Mouse (Mus musculus) brown adipose tissue, adult 24 weeks (tissue): Measurements from ENCODE around the gene Fubp1. TPM values are rescaled to one million over a fixed set of nuclear protein-coding genes. Genes with fewer than 3 reads are reported as not detected.
"Not testable (repeated sequence)": the region's sequence is repeated elsewhere in the genome, so short reads cannot be mapped to it uniquely, and the experiment has no call there.

Experiments used
- H3K27ac ChIP-seq: fragments of 200-500 bp; replicated peaks from 2 replicates; pipeline ENCODE4 v1.5.1; 2012; ENCODE audit warnings: low read depth, mild to moderate bottlenecking, low read length
- H3K4me1 ChIP-seq: fragments of 200-500 bp; 2 replicates; pipeline ENCODE4 v1.6.1; 2012; ENCODE audit warnings: low read length, mixed read lengths; ENCODE audit not compliant: control insufficient read depth, insufficient read depth, insufficient read length
- H3K4me3 ChIP-seq: fragments of 200-500 bp; 2 replicates; pipeline ENCODE4 v1.5.1; 2012; ENCODE audit warnings: low read depth, mild to moderate bottlenecking, low read length, moderate library complexity; ENCODE audit not compliant: insufficient read depth
- polyA plus RNA-seq: library from polyadenylated mRNA; stranded (reverse); fragments of >200 nt; gene quantifications from 2 replicates; pipeline ENCODE4 v1.2.4, GENCODE M21; 2012; ENCODE audit not compliant: missing spikeins, insufficient read depth, insufficient read length

Gene Fubp1
- polyA plus RNA-seq, 1 experiment = 26.9 TPM

DNA sequence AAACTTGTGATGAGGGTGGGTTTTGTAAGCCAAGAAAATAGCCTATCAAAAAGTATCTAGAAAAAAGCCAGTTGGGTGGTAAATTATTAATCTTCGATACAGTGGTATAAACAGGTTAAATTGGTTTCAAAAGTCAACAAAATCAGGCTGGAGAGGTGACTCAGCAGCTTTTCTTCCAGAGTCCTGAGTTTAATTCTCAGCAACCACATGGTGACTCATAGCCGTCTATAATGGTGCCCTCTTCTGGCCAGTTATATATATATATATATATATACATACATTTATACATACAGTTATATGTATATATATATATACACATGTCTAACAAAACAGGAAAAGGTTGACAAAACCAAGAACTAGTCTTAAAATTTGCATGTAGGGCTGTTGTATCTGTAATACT, 28.6 kb downstream of the Fubp1 start:
- Histone ChIP-seq H3K27ac (no peak overlapping the region), H3K4me3 (no peak overlapping the region), H3K4me1 (no peaks in the 10 kb centered on the region)

DNA sequence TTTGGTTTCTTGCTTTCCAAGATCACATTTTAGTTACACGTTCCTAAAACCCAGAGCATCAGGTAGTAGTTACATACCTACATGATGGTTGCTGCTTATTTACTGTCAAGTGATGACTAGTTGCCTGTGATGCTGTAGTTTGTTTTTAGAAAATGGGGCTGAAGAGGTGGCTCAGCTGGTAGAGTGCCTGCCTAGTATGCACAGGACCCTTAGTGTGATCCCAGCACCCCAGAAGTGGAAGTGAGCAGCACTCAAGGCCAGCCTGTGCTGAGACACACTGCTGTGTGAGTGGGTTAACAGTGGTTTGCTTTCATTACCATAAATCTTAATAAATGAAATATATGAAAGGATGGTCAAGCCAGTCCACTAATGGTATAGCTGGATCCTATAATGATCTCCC, 29.4 kb downstream of the Fubp1 start:
- H3K4me1 ChIP-seq = no peaks in the 10 kb centered on the region
- H3K4me3 ChIP-seq = no peak overlapping the region
- no peak overlapping the region for H3K27ac ChIP-seq

DNA sequence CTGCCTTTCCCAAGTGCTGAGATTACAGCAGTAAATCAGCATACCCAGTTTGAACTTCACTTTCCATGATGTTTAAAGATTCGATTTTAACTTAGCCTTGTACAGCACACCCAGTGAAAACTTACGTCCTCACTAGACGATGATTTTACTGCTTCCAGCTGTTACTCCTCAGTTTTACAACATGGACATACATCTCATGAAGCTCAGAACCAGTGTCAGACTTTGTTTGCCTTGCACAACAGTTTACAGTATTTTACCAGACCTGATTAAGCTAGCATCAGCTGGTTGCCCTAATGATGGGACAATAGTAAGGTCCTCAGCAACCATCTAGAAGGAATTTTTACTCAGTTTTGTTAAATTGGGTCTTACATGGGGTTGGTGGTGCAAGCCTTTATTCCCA, 30.9 kb downstream of the Fubp1 start:
- H3K27ac ChIP-seq = no peak overlapping the region
- H3K4me1 ChIP-seq = no peaks in the 10 kb centered on the region
- no peak overlapping the region for H3K4me3 ChIP-seq

DNA sequence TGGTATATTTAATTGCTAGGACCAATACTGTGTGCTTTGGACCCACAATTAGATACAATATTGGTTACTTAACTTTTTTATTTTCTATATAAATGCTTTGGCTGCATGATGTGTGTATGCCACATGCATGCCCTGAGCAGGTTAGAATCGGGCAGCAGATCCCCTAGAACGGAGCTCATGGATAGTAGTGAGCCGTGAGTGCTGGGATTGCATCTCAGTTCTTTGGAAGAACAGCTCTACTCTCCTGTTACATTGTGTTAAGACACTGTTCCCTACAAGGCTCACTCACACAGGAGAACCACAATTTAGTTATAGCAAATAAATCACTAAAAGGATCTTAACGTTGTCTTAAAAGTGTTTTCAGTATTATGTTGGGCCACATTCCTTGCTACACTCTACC, 33.1 kb downstream of the Fubp1 start:
- H3K4me1 ChIP-seq = no peaks in the 10 kb centered on the region
- H3K4me3 ChIP-seq = no peak overlapping the region
- no peak overlapping the region for H3K27ac ChIP-seq

DNA sequence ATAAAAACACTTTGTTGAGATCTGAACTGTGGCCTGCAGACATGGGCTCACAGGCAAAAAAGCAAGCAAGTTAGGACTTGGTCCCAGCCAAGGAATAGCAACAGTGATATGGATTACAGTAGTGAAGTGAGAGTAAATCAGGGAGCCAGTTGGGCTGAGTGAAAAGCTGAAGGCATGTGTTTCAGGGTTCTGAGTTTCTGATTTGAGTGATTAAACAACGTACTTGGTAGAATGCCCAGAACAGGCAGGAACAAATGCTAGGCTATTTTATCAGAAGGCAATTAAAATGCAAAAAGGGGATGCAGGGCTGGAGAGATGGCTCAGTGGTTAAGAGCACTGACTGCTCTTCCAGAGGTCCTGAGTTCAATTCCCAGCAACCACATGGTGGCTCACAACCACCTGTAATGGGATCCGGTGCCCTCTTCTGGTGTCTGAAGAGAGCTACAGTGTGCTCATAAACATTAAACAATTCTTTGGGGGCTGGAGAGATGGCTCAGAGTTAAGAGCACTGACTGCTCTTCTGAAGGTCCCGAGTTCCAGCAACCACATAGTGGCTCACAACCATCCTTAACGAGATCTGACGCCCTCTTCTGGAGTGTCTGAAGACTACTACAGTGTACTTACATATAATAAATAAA, 35.2 kb downstream of the Fubp1 start:
- Histone ChIP-seq H3K27ac (no peak overlapping the region), H3K4me1 (no peaks in the 10 kb centered on the region), H3K4me3 (no peak overlapping the region)

DNA sequence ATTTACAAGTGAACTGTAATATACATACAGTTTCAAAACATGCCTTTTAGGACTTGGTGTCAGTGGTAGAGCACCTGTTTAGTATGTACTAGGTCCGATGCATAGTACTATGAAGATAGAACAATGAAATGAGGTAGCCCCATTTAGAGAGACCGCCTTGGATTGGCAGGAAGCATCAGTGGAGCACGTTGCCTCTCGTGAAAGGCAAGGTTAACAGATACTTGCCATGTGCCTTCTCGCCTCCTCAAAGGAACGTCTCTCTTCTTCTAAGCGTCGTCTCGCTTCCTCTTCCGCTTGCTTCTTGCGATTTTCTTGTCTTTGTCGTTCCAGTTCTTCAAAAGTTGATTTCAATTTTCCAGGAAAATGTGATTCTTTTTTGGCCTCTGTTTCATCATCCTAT, 37.5 kb downstream of the Fubp1 start:
- no peak overlapping the region for H3K4me3 ChIP-seq
- no peaks in the 10 kb centered on the region for H3K4me1 ChIP-seq
- no peak overlapping the region for H3K27ac ChIP-seq

DNA sequence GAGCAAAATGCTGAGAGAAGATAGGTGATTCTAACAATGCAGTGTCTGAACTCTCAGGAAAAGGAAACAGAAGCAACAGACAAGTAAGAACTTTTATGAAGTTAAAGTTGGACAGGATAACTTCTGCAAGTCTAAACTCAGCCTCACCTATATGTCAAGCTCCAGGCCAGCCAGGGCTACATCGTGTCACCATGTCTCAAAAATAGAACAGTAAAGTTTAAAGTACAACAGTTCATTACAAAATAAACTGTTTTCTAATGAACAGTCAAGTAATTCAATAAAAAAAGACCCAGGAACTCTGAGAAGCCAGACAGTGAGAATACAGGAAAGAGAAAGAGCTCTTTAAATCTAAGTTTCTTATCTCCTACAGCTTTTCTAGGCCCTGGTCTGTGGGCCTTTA, 40.3 kb downstream of the Fubp1 start:
- no peak overlapping the region for H3K27ac ChIP-seq

DNA sequence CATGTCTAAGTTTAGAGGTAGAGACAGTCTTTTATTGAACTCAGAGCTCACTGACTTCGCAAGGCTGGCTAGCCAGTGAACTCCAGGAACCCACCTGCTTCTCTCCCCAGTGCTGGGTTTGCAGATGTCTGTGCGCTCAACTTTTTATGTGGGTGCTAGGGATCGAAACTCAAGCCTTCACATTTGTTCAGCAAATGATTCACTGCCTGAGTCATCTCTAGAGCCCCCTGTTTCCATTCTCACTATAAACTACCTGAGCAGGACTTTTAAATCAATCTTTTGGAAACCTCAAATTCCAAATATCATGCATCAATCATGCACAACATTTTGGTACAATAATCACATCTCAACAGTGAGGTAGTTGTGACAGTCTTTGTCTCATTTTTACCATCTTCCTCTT, 47.3 kb downstream of the Fubp1 start:
- H3K27ac ChIP-seq = no peak overlapping the region
- no peaks in the 10 kb centered on the region for H3K4me1 ChIP-seq
- H3K4me3 ChIP-seq = no peak overlapping the region

More for the DNA sequence above, 40.3 kb downstream of the Fubp1 start:
- H3K4me1 ChIP-seq = no peaks in the 10 kb centered on the region
- H3K4me3 ChIP-seq = no peak overlapping the region

DNA sequence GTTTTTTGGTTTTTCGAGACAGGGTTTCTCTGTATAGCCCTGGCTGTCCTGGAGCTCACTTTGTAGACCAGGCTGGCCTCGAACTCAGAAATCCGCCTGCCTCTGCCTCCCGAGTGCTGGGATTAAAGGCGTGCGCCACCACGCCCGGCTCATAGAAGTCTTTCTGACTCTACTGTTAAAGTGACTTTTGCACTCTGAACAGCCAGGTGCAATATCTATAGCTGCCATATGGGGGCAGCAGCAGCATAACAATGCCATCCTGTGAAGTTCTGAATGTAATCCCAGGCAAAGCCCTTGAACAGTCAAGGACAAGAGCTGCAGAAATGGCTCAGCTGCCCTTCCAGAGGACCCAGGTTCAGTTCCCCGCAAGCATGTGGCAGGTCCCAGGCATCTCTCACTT, 49.2 kb downstream of the Fubp1 start:
- not testable (repeated sequence) for H3K4me1 ChIP-seq, H3K27ac ChIP-seq, H3K4me3 ChIP-seq

DNA sequence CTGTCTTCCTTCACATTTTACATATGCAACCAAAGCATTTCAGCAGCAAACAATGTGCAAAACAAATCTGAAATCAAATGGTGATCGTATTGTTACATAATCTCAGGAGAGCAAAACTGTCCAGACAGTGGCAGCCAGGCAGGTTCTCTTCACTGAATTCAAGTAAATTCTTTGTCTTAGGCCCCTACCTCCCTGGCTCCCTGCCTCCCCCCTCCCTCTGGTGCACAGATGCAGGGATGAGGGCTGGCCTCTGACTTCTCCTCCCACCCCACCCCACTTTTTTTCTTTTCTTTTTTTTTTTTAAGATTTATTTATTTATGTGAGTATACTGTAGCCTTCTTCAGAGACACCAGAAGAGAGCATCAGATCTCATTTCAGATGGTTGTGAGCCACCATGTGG, 50.1 kb downstream of the Fubp1 start:
- Histone ChIP-seq H3K4me1 (no peaks in the 10 kb centered on the region), H3K4me3 (no peak overlapping the region), H3K27ac (no peak overlapping the region)

DNA sequence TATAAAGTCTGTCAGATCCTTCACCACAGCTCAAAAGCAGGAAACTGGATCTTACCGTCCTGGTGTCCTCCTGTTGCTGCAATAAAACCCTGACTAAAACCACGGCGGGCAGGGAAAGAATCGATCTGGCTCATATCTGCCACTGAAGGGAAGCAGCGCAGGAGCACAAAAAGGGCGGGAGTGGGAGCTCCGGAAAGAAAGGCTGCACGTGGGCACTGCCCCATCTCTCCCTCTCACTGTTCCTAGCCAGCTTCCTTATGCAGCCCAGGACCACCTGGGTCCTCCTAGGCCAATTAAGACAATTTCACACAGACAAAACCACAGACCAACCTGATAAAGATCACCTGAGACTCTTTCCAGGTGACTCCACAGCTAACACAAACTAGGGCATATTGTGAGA, 51.2 kb downstream of the Fubp1 start:
- no peak overlapping the region for H3K27ac ChIP-seq
- H3K4me3 ChIP-seq = no peak overlapping the region
- no peaks in the 10 kb centered on the region for H3K4me1 ChIP-seq

DNA sequence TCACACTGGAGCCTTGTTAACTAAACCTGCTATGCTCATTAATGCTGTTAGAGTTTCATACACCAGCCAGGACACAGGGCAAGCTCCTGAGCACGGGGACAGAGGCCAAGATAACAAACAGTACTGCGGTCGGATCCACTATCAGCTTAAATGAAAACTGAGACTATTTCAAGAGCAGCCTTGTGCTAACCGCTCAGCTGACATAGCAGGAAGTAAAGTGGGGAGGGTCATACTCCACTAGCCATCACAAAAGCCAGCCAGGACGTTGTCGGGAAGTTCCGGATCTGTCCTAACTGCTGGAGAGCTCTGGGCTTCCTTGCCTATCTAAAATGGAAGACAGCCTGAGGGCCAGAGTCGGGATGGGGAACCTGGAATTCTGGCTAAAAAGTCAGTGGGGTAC, 51.7 kb downstream of the Fubp1 start:
- H3K4me3 ChIP-seq = 0 out of 2 replicates have a peak overlapping the region, but pooled peaks have one; percentile 1
- H3K4me1 ChIP-seq = no peaks in the 10 kb centered on the region
- H3K27ac ChIP-seq = peak overlapping the region; percentile 4; the same call in 1 of the 2 replicates

DNA sequence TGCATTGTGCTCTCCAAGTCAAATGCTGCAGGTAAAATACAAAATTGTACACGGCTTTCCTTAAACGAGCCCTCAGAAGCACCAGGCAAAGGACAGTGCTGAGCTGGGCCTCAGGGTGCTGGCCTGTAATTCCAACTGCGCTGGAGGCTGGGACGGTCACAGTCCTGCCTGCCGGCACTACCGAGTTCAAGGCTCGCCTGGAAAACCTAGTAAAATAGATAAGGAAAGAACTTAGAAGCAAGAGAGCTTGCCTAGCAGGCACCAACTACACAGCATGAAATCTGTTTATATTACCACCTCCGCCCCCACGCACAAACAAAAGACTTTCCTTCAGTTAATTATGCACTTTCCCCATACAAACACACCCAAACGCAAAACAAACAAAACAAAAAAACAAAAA, 54.2 kb downstream of the Fubp1 start:
- H3K4me3 ChIP-seq = no peak overlapping the region
- no peaks in the 10 kb centered on the region for H3K4me1 ChIP-seq
- H3K27ac ChIP-seq = no peak overlapping the region

DNA sequence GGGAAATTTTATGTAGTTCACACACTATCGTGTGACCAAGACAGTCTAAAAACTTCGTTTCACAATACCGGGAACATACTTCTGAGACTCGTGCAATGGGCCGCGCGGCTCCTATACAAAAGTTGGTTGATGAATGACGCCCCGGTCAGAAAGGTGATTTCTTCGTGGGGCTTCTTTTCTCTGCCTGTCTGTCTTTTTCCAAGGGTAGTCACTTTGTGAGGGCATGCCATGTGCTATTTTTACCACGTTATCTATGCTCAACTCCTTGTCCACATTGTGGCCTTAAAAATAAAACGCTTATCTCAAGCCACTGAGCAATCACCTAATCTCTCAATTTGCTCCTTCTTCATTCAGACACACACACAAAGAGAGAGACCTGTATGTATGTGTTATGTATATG, 54.6 kb downstream of the Fubp1 start:
- no peak overlapping the region for H3K27ac ChIP-seq
- no peak overlapping the region for H3K4me3 ChIP-seq
- H3K4me1 ChIP-seq = no peaks in the 10 kb centered on the region

DNA sequence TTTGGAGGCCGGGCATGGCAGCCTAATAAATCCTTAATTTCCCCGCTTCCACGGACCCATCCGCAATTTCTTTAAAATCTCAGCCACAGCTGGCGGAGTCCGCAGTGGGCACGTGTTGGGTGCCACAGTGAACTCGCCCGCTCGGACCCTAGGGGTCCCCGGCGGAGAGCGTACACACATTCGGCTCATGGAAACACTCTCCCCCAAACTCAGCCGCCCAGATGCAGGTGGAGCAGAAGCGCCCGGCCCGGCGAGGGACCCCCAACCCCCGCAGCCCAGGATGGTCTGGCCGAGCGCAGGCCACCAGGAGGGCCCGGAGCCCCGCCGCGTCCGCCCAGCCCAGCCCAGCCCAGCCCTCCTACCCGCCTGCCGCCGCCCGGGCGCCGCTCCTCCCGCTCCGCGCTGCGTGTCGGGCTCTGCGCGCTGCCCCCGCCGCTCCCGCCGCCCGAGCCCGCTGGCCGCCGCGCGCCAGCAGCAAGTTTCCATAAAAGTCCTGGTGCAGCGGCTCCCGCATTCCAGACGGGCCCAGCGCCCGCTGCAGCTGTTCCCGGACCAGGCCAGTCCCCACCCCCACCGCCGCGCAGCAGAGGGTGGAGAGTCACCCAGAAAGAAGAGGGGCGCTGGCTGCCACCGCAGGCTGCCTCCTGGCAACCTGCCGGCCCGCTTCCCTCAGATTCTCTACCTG, 55.3 kb downstream of the Fubp1 start:
- H3K27ac ChIP-seq = no peak overlapping the region
- peak overlapping the region; percentile 69 for H3K4me3 ChIP-seq
- no peaks in the 10 kb centered on the region for H3K4me1 ChIP-seq

DNA sequence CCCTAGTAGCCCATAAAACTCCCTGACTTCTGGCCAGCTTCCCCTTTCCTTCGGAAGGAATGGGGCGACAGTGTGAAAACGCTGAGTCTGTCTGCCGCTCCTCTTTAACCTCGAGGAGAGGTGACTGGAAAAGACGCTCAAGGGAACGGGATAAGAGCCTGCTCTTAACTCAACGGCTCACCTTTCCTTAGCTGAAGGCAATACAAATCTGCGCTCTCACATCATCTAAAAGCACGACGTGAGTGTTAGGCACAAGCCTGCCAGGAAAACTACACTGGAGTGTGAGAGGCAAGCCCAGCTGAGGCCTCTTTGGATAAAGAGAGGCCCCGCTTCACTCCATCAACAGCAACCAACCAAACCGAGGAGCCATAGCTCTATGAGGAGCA, 55.8 kb downstream of the Fubp1 start, which contains the start of gene Nexn:
TSS of gene Nexn (minus strand) at position 315 of the 386 bp plus-strand sequence.
- H3K27ac ChIP-seq = no peak within 1 kb of the TSS
- no peaks in the 10 kb centered on the region for H3K4me1 ChIP-seq
- H3K4me3 ChIP-seq = peak within 1 kb of the TSS; percentile 69
